Mouse (Mus musculus) stomach, postnatal 0 days (tissue): ENCODE data around the gene Gm45140.

Experiments
- CTCF ChIP-seq: IDR thresholded peaks from 2 replicates; pipeline ENCODE4 v1.5.1; 2016; ENCODE audit warnings: antibody characterized with exemption, low read depth, mild to moderate bottlenecking, moderate library complexity
- EP300 ChIP-seq: optimal IDR thresholded peaks from 2 replicates; pipeline ENCODE3; 2016; ENCODE audit warnings: antibody characterized with exemption

DNA sequence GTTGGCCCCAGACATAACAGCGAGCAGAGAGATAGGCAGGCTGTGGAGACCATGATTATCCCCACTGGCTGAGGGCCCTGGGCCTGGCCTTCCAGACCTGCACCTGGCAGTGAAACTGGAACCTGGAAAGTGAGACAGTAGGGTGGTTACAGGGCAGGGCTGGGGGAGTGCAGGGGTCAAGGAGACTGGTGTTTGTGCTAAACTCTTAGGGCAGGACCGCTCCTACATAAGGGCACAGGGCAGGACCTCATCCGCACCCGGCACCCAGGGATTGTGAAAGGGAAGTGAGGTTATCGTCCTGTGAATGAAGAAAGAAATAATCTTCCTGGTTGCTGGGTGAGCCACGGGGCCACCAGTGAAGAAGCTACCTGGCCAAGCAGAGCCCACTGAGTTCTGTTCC lies 45.8 kb downstream of the Gm45140 start:
- no peak for TF ChIP-seq CTCF
- TF ChIP-seq EP300: no peak
